Mouse (Mus musculus) granulocyte monocyte progenitor cell, adult 5-6 weeks (primary cell): ENCODE measurements around the gene Diras2. TPM values are rescaled to one million over a fixed set of nuclear protein-coding genes. Genes with fewer than 3 reads are reported as not detected.

Source experiments
- ATAC-seq: replicated peaks from 2 replicates; pipeline ENCODE4 v1.8.0; 2016; ENCODE audit warnings: mild to moderate bottlenecking, moderate TSS enrichment, inconsistent platforms; ENCODE audit not compliant: poor library complexity, severe bottlenecking
- total RNA-seq, 2 experiments: library from RNA; stranded (forward) in 1 of 2; stranded (reverse) in 1 of 2; fragments of 200-712, 200-1000 nt in 1 of 2; fragments of >200 nt in 1 of 2; fragmentation: Nextera tagmentation in 1 of 2; gene quantifications; 2 replicates each; pipeline ENCODE4 v1.2.3; 2014 to 2017

Diras2 gene
- 1.4 and 3.8 TPM in 2 replicates for total RNA-seq (2014; fragmentation: Nextera tagmentation)
- total RNA-seq (2017): 2.7 and 4.5 TPM in 2 replicates

- no peak; the same call in 1 of the 2 replicates for ATAC-seq
Measured at GRCm38 (mm10) chr13:52531121-52531520, at the start of gene Diras2. TSS of gene Diras2 (minus strand) at chr13:52531279.

GRCm38 (mm10) chr13:52578776-52579175 lies 47.7 kb upstream of the Diras2 start:
- no peak for ATAC-seq

GRCm38 (mm10) chr13:52577939-52578338 lies 46.9 kb upstream of the Diras2 start:
- ATAC-seq: no peak

- ATAC-seq: no peak
Measured at GRCm38 (mm10) chr13:52577326-52577920, 46.3 kb upstream of the Diras2 start.

- no peak for ATAC-seq
Measured at GRCm38 (mm10) chr13:52576841-52577240, 45.8 kb upstream of the Diras2 start.

GRCm38 (mm10) chr13:52576021-52576614 lies 45.0 kb upstream of the Diras2 start:
- no peak for ATAC-seq

GRCm38 (mm10) chr13:52575483-52575882 lies 44.4 kb upstream of the Diras2 start:
- no peak for ATAC-seq

- no peak for ATAC-seq
Measured at GRCm38 (mm10) chr13:52574311-52574710, 43.2 kb upstream of the Diras2 start.

- ATAC-seq: peak; percentile 83
Measured at GRCm38 (mm10) chr13:52572451-52573446, 41.7 kb upstream of the Diras2 start.

- peak; percentile 79 for ATAC-seq
Measured at GRCm38 (mm10) chr13:52571591-52572384, 40.7 kb upstream of the Diras2 start.

- no peak for ATAC-seq
Measured at GRCm38 (mm10) chr13:52570276-52570675, 39.2 kb upstream of the Diras2 start.

GRCm38 (mm10) chr13:52569194-52569769 lies 38.2 kb upstream of the Diras2 start:
- ATAC-seq: no peak

- ATAC-seq: peak; percentile 45
Measured at GRCm38 (mm10) chr13:52566777-52567176, 35.7 kb upstream of the Diras2 start.

GRCm38 (mm10) chr13:52566188-52566760 lies 35.2 kb upstream of the Diras2 start:
- ATAC-seq: peak; percentile 63

- ATAC-seq: peak; percentile 21; the same call in 1 of the 2 replicates
Measured at GRCm38 (mm10) chr13:52565103-52565739, 34.1 kb upstream of the Diras2 start.

GRCm38 (mm10) chr13:52562166-52562571 lies 31.1 kb upstream of the Diras2 start:
- no peak for ATAC-seq

- no peak for ATAC-seq
Measured at GRCm38 (mm10) chr13:52561367-52562165, 30.5 kb upstream of the Diras2 start.

GRCm38 (mm10) chr13:52557421-52557820 lies 26.3 kb upstream of the Diras2 start:
- no peak for ATAC-seq
